Mouse (Mus musculus) left cerebral cortex, postnatal 36 days (tissue): ENCODE measurements at regions not wholly inside any gene's neighbourhood (a gene's known extent, or its start where the extent isn't known, plus 50 kb on each side); places are given as distances from the start of the nearest gene placed in this dataset. TPM values are rescaled to one million over a fixed set of nuclear protein-coding genes. Genes with fewer than 3 reads are reported as not detected.
"Not testable (repeated sequence)": the region's sequence is repeated elsewhere in the genome, so short reads cannot be mapped to it uniquely, and the experiment has no call there.

Source experiments
- DNase-seq, 2 experiments: peaks; one replicate each; pipeline ENCODE4 v3.0.0; 2021 to 2022; ENCODE audit warnings: low spot score in 2 of 2, mixed read lengths in 1 of 2
- intact Hi-C: fragments of 180-260 bp; cut with DNase I; formaldehyde crosslinking; loops from one replicate; pipeline ENCODE4 v1.15.1; 2025
- microRNA-seq: library from miRNA; unstranded; fragments of <30 nt; microRNA quantifications from one replicate; pipeline ENCODE4 v1.2.0, GENCODE M21; 2022

DNA sequence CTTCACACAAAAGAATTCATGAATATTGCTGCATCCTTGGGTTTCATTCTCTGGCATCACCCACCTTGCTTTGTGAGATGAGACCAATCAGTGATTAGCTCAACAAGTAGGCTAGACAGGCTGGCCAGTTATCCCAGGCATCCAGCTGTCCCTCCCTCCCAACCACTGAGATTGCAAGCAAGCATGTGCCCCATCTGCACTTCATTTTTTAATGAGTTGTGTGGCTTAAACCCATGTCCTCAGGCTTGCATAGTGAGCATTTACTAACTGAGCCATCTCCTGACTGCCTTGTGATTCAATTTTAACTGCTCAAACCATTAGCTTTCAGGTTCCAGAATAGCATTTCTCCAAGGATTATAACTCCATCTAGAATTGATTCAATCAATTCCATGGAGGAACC is 1365.8 kb upstream of the Got2 start:
- no peak for DNase-seq

GRCm38 (mm10) chr8:97252232-97252631 is 1363.9 kb upstream of the Got2 start:
- no peak for DNase-seq
- intact Hi-C loops = no loop called here

More for the DNA sequence above, 1365.8 kb upstream of the Got2 start:
- intact Hi-C loops = no loop called here

- no peak for DNase-seq
- intact Hi-C loops = no loop called here
These were observed 1363.1 kb upstream of the Got2 start for GRCm38 (mm10) chr8:97251458-97251865.

GRCm38 (mm10) chr8:97234551-97235107 is 1346.3 kb upstream of the Got2 start:
- DNase-seq = no peak
- intact Hi-C loops = no loop called here

- no peak for DNase-seq
- intact Hi-C loops = no loop called here
These were observed 1344.5 kb upstream of the Got2 start for GRCm38 (mm10) chr8:97232619-97233376.

DNA sequence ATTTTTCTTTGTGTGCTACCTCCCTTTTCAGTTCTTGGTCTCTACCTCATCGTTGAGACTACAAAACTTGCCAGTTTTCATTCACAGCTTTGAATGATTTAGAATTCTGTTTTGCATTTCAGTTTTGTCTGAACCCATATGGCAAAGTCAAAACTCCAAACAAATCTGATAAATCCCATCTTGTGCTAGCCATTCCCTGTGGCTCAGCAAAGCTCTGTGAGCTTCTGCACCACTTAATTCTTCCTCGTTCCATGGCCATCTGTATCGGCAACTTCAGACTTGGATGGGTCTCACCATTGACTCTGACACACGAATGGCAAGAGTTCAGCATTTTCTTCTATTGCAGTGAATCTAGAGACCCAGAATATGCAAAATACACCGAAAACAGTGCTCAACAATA is 1343.3 kb upstream of the Got2 start:
- no peak for DNase-seq
- intact Hi-C loops = no loop called here

- DNase-seq = no peak
- intact Hi-C loops = no loop called here
These were observed 1303.5 kb upstream of the Got2 start for GRCm38 (mm10) chr8:97191806-97192205.

DNA sequence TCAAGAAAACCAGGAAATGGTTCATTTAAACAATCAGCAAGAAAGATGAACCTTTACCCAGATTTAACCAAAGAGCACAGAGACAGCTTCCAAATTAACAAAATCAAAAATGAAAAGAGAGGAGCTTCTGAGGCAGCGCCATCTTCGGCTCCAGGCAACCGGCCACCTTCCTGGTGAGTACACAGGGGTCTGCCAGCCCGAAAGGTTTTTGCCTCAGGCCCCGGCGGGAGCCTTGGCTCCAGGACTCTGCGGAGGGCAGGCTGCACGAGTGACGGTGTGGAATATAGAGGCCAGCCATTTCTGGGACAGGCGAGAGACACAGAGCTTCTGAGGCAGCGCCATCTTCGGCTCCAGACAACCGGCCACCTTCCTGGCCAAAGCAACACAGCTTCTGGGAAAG is 1295.5 kb upstream of the Got2 start:
- DNase-seq, intact Hi-C loops: not testable (repeated sequence)

DNA sequence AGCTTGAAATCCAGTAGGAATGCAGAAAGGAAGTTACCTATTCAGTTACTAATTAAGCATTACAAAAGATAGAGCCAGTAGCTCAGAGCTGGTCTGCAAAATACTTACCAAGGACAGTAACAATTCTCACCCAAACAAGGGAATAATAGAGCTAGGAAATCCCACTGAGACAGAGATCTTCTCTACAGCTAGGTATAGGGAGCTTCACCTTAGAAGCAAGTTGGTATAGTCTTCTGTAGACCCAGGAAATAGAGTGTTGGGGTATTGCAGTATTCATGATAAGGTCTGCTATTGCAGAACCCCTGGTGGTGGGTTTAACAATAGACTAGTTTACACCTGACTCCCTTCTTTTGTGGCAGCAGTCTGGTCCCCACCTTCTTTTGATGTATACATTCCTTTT is 1294.1 kb upstream of the Got2 start:
- intact Hi-C loops = not testable (repeated sequence)

More for the DNA sequence above, 1294.1 kb upstream of the Got2 start:
- not testable (repeated sequence) for DNase-seq

Small RNAs in the stretch of these regions (microRNA-seq; reads per million reads assigned to microRNA genes)
- gene Gm26399 = not detected
